Mouse (Mus musculus) naive thymus-derived CD4-positive, alpha-beta T cell, adult 2 months (primary cell): ENCODE data around the gene Mad2l2.
A peak's percentile ranks its signal among the peaks of the same experiment; 100 is the strongest.

Source experiments
- DNase-seq: peaks from one replicate; pipeline ENCODE4 v3.0.0-alpha.2; 2011; ENCODE audit warnings: low read depth

Gene Mad2l2

DNA sequence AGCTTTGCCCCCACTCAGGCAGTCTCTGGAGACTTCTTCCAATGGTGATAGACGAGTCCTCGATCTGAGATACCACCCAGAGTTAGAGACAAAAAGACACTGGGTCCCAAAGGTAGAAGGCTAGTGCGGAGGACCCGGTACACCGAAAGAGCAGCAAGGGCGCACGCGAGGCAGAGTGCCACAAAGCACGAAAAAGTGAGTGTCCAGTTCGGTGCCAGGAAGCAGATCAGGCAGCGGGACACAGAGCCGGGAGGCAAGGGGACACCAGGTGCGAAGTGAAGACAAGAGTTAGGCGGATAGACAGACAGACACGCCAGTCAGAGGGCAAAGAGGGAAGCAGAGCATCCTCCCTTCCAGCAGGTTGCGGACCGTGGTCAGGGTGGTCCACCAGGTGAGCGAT lies at the start of gene Mad2l2:
TSS of gene Mad2l2 (plus strand) at position 252 of the 400 bp plus-strand sequence.
- no peak for DNase-seq

DNA sequence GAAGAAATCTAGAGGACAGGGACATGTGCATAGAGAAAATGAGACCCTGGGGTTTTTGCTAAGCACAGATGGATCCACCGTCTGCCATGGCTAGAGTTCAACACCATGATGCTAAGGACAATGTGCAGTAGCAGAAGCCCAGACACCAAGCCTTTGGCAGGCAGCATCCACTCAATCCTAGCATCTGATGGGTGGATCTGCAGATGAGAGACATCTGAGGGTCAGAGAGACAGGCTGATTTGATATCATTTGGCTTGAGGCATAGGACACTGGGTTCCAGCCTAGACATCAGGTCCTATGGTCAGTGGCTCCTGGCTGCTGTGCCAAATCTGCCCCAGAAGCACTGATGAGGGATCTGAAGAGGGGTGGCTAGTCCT lies 49.6 kb upstream of the Mad2l2 start:
- no peak for DNase-seq

DNA sequence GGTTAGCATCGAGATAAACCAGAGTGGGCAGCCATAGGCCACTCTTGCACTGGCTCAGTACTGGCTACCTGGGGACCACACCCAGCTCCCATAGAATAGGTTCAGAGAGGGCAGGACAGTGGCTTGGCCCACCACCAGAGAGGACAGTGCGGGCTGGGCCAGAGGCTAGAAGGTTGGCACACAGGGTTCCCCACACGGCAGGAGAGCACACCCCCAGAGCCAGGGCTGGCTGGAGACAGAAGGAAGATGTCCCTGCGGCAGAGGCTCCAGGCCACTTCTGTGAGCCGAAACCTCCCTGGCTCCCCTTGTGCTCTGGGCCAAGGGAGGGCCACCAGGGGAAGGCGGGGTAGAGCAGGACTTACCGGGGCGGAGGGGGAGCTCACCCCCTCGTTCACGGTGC lies 49.0 kb upstream of the Mad2l2 start:
- DNase-seq = no peak

DNA sequence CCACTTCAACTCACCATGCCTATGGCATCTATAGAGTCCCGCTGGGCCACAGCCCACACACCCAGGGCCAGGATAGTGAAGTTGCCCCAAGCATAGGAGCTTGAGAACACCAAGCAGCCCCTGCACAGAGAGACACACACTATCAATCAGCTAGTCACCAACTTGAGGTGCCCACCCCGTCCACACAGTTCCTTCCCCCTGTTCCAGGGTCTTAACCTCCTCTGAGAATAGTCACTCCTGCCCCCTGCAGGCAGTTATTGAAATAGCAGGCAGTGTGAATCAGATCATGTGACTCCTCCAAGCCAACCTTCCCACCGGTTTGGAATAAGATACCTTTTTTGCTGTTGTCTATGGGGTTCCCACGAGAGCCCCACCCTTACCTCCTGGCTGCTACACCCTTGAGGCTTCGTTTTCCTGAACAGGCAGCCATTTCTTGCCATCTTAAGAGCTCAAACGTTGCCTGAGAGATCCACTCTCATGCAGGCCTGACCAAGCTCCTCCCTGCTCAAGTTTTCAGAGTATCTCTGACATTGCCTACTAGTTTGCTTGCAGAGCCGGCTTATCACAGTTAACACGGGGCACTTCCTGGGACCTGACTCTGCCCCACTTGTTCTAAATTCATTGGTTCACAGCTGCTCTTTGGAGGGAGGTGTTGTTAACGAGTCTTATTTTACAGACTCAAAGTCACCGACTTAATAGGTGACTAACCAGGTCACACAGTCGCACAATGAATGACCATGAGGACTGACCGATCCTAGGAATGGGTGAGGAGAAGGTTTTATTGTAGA lies 47.7 kb upstream of the Mad2l2 start:
- DNase-seq = peak; percentile 77

DNA sequence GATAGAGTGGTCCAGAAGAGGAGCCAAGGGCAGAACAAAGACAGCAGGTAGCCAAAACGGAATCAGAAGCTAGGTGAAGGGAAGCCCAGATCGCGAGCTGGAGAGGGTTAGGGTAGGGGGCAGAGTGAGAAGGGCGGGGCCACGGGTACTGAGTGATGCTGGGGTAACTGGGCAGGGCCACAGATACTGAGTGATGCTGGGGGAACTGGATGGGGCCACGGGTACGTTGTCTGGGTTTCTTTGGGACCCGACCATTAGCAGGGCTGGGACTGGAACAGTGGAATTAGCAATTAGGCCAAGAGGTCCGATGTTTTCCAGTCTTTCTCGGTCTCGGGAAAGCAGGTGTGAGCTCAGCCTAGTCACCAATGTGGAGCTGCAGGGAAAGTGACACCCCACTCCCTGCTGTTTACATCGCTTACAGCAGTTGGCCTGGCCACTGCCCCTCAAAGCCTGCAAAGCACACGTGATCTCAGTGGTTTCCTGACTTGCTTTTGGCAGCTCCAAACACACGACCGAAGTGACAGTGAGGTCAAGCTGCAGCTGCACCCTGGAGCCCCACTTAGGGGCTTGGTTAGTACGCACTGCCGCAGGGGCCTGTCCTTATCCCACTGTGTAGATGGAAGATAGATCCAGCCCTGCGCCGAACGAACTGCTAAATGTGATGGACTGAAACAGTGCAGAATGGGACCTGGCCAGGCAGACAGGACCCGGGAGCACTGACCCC lies 46.8 kb upstream of the Mad2l2 start:
- no peak for DNase-seq

DNA sequence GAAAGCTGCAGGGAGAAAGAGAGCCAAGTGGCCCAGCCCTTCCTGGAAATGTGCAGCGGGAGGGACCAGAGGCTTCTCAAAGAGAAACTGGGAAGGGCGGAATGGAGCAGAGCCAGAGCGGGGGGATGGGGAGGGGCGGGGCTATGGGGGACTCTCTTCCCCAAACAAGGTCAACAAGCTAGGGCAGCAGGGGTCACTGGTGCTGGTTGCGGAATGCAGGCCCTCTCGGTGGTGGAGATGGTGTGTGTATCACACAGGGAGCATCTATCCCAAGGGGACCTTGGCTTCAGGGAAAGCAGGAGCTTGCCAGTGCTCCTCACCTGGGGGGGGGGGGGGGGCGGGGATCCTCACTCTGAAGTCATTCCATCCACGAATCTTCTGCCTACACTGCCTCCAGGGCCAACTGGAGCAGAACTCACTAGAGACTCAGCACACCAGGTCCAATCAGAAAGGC lies 45.9 kb upstream of the Mad2l2 start:
- DNase-seq = no peak

DNA sequence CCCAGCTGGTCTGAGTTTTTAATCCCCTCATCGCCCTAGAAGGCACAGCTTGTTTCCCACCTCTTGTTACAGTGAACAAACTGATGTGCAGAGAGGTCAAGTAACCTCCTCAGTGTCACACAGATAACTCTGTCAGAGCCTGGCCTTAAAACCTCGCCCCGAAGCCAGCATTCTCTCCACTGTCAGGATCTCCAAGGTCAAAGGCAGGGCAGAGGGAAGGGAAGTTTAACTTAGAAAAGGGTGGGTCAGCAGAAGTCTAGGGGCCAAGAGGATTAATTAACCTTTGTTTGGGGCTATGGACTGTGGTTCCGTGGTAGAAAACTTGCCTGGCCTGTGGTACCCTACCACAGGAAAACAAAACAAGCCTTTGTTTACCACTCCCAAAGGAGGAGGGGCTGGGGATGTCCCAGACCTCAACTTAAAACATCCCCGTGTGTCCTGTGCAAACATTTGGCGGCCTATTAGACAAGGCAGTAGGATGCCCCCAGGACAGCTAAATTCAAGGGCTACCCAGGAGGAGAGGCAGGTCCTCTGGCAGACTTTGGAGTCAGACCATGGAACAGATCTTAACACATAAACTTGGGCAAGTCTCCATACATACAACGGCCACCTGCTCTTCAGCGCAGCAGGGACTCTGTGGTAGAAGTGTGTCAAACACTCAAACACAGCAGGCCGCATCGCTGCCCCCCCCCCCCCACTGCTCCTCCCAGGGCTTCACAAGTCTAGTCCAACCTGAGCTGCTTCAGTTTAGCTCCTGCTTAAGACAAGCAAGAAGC lies 44.9 kb upstream of the Mad2l2 start:
- no peak for DNase-seq

DNA sequence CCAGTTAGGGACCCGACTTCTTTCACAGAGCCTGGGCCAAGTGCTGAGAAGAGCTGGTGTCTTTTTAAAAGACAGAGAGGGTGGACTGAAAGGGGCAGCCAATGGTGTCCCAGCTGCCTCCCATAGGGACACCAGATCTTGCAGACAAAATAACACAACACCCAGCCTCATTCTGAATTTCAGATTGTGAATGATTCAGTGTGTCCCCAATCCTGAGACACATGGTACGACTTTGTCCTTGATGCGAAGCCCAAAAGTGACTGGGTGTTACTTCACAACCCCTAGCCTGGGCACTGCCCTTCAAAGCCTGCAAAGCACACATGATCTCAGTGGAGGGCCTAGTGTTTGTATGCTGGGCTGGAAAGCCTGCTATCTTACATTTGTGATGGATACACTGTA lies 44.3 kb upstream of the Mad2l2 start:
- DNase-seq = no peak

DNA sequence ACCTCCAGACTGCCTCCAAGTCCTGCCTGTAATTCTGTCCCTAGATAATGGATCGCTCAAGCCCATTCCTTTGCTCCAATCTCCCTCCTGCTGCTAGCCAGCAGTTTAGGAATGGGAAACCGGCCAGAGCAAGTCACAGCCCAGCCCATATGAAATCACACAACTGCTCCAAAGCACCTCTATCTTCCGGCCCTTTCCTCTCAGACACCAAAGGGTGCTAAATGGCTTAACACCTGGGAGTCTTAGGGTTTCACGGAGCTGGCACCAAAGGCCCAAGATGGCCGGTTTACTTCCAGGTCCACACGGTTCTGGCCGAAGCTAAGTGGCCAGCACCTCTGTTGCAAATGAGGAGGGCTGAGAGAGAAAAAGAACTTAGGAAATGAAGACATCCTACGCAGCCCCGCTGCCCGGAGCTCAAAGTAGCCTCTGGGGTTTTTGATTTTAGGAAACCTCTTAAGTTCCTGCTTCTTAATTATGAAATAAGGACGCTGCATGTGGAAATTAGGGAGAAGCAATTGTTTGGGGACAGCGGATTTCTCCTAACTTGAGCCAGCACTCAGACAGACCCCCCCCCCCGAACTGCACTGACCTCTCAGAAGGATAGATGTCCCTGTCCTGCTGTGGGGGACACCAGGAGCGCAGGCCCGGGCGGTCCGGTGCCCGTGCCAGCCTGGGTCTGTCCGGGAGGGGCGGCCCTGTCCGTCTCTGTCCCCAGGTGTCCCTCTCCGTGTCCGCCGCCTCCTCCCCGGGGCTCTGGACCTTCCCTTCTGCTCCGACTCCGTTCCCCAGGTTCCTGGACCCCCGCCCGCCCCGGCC lies 42.9 kb upstream of the Mad2l2 start:
- DNase-seq = peak; percentile 37

DNA sequence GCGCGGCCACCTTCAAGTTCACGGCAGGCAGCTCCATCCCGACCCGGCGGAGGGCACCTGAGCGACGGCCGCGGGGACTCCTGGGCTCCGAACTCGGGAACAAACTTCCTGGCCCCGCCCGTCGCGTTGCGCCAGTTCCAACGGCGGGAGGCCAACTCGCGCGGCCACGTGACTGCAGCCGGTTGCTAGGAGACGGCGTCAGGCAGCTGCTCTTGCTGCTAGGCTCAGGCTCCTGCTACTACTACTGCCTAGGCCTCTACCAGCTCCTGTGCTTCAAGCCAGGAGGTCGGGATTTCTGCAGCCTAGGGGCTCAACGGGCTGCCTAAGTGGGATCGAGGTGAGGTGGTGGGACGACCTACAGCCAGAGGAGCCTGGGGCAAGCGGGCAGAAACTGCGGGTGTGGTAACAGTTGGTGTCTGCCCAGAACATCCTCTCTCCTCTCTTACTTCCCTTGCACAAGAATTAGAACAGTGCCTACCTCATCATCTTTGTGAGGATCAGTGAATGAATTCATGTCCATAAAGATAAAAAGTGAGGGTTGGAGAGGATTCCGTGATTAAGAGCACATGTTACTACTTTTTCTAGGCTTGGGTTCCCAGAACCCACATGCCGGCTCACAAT lies 42.2 kb upstream of the Mad2l2 start, which contains the start of gene Agtrap:
TSS of gene Agtrap (minus strand) at position 125 of the 621 bp plus-strand sequence.
- DNase-seq = peak; percentile 89

DNA sequence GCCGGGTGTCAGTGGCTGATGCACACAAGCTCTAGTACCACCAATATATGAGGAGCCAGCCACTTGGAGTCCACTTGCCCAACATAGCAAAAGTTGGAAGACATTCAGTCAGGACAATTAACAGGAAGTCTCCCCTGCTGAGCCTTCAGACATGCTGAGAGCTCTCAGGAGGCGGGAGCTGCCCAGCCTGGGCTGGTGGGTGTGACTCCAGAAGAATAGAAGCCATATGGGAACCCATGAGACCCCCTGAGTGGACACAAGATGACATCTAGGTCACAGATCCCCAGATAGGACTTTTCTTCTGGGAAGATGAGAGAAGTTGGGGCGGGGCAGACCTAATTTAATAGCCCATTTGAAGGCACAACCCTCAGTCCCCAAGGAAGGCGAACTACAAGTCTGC lies 41.0 kb upstream of the Mad2l2 start:
- DNase-seq = no peak

DNA sequence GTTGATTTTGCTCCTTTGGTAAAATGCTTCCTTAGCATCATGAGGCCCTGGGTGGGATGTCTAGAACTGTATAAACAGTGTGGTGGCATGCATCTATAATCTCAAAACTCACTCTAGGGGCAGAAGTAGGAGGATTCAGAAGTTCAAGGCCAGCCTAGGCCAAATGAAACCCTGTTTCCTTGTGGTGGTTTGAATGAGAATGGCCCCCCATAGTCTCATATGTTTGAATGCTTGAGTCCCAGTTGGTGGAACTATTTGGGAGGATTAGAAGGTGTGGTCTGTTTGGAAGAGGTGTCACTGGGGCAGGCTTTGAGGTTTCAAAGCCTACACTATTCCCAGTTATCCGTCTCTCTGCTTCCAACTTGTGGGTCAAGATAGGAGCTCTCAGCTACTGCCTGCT lies 39.0 kb upstream of the Mad2l2 start:
- DNase-seq = no peak

DNA sequence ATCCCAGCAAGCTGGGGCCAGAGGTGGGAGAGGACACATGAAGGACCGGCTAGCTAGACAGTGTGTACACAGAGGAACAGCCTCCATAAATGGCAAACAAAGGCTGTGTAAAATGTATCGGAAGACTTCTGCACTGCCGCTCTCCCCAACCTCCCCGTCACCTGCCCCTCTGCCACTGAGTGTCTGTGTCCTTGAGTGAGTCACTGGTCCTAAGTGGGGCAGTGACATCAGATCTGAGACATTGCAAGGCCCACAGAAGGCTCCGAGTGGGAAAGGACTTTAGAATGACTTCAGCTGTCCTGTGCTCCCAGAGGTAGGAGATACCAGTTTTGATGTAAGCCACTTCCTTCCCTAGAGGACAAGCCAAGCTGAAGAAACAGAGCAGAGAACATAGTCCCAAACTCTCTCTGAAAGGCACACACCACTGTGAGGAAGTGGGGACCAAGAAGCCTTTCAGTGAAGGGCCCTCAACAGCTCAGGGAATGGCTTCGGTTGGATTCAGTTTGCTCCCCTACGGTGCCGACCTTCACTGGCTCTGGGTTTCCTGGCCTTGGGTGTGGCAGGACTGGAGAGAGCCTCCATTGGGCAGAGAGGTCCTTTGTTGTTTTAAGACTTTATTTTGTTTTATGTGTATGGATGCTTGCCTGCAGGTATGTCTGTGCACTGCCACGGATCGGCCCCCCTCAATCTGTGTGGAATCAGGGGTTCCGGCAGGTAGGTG lies 37.5 kb upstream of the Mad2l2 start:
- no peak for DNase-seq

DNA sequence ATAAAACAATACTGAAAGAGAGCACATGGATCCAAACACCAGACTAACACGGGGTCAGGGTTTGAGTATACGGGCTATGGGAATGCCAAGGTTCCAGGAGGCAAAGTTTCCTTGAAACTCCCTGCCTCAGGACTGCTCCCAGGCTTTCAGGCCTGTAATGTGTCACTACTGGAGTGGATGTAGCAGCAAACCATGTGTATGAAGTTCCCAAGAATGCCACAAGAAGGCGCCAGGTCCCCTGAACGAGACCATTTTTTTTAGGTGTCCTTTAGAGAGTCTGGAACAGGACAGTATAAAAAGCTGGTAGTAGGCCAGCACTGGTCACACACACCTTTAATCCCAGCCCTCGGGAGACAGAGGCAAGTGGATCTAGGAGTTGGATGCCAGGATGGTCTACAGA lies 36.0 kb upstream of the Mad2l2 start:
- DNase-seq = no peak

DNA sequence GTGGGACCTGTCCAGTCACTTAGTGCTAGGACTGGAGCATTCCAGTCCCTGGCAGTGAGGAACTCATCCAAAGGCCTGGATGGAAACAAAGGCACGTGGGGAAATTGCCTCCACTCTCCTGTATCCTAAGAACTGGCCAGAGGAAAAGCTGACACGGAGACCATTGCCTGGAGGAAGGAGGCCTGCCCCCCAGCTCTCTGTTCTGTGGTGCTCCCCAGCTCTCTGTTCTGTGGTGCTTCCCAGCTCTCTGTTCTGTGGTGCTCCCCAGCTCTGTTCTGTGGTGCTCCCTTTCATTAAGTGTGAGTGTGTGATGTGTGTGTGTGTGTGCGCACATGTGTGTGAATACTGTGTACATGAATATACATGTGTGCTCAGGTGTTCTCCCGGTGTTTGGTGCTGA lies 35.1 kb upstream of the Mad2l2 start:
- no peak for DNase-seq

DNA sequence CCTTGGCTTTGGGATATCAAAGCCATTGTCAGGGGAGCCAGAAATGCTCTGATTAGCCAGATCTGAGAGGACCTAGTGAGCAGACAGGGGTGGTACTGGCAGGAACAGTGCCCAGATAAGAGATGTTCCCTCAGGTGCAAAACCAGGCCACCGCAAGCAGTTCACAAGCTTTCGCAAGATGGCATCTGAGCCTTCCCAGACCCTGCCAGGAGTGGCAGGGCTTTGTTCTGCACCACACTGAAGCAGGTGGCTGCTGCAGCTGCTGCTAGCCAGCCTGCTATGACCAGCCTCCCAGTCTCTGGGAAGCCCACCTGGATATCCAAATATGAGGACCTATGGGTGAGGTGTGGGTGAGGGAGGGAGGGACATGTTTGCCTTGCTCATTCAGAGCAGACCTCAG lies 32.2 kb upstream of the Mad2l2 start:
- no peak for DNase-seq

DNA sequence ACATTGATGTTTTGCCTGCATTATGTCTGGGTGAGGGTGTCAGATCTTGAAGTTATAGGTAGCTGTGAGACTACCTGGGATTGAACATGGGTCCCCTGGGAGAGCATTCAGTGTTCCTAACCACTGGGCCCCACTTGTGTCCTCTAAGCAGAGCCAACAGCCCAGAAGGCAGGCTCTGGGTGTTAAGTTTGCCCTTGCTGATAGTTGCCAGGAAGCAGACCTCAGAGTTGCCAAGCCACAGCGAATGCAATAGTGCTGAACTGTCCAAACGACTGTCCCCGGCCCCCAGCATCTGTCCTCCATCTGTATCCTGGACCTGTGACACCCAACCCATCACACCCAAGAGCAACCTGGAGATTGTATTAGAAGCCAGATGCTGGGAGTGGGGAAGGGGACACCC lies 31.5 kb upstream of the Mad2l2 start:
- DNase-seq = no peak

DNA sequence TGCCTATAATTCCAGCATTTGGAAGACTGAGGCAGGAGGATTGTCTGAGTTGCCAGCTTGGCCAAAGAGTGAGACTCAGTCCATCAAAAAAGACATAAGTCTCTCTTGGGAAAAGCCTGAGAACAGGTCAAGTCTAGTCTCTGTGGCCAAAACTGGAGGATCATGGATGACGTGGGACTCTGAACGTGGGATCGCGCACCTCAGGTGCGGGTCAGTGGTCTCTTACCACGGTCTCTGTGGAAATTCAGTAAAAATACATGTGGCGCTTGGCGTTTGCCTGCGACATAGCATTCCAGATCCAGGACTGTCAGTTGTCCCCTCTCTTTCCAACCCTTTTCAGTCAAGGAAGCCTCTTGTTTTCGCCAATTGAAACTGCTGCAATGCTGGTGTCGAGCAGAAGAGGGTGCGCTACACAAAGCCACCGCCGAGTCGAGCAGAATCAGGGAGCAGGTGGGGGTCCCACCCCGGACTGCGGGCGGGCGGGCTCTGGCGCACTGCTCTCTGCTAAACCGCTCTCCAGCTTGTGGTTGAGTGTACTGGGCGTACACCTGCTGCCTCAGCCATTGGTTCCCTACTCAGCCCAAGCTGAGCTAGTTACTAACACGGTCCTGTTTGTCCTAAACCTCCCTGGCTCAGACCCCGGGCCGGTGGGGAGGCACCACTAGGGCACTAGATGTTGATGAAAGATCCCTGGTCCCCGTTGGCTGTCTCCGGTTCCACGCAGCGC lies 28.2 kb upstream of the Mad2l2 start:
- peak; percentile 58 for DNase-seq

DNA sequence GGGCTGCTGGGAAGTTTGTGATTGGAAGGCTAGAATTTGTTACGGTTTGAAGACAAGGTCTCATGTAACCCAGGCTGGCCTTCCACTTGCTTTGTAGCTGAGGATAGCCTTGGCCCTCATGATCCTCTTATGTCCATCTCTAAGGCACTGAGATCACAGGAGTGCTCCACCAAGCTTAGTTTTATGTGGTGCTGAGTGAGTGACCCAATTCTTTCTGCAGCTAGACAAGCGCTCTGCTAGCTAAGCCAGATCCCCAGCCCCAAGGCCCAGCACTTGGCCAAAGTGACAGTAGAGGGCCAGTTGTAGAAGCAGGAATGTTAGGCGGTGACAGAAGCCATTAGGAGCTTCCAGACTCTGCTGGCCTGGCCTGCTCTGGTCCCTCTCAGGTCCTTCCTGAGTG lies 26.0 kb upstream of the Mad2l2 start:
- no peak for DNase-seq
